Mouse (Mus musculus) erythroblast, adult 5-6 weeks (primary cell): ENCODE results near the gene Hnrnpul1. TPM values are rescaled to one million over a fixed set of nuclear protein-coding genes. Genes with fewer than 3 reads are reported as not detected.

Experiments
- ATAC-seq: replicated peaks from 2 replicates; pipeline ENCODE4 v1.8.0; 2016; ENCODE audit warnings: moderate number of reproducible peaks, mild to moderate bottlenecking, moderate TSS enrichment, inconsistent platforms; ENCODE audit not compliant: poor library complexity, low FRiP score, severe bottlenecking
- total RNA-seq, 2 experiments: library from RNA; stranded (forward) in 1 of 2; stranded (reverse) in 1 of 2; fragments of 150-400 nt in 1 of 2; fragments of 200-764, 138-1000 nt in 1 of 2; gene quantifications; 2 replicates each; pipeline versions ENCODE4 v1.2.3 to v1.2.4; 2015 to 2017; ENCODE audit warnings: low replicate concordance in 2 of 2

The Hnrnpul1 gene
- total RNA-seq, 2 experiments from 2014 or later = 45.2 to 79.3 TPM

DNA sequence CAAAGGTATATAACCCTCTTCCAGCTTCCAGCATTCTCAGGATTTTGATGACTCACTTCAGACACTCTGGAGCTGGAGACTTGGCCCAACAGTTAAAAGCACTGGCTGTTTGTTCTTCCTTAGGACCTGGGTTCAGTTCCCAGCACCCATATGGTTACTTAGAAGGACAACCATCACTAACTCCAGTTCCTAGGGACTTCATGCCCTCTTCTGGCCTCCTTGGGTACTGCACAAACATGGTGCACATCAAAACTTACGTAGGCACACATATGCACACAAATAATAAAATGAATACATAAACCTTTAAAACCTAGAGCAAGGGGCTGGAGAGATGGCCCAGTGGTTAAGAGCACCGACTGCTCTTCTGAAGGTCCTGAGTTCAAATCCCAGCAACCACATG, 52.2 kb downstream of the Hnrnpul1 start:
- ATAC-seq = no peak

DNA sequence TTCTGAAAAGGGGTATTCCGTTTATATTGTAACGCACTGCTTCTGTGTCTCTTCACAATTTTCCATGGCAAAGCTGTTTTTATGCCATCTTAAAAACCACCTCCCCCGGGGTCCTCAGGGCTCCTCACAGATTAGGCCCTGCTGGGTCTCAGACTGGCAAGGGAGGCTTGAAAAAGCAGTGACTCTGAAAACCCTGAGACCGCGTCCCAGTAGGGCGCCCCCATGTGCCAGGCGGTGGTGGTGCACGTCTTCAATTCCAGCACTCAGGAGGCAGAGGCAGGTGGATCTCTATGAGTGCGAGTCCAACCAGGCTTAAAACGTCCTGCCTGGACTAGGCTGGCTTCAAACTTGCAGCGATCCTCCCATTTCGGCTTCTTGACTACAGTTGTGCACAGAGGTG, 53.8 kb downstream of the Hnrnpul1 start:
- no peak for ATAC-seq

GRCm38 (mm10) chr7:25699851-25700250, 54.7 kb downstream of the Hnrnpul1 start:
- ATAC-seq = no peak

GRCm38 (mm10) chr7:25694104-25694503, 60.5 kb downstream of the Hnrnpul1 start:
- no peak for ATAC-seq

DNA sequence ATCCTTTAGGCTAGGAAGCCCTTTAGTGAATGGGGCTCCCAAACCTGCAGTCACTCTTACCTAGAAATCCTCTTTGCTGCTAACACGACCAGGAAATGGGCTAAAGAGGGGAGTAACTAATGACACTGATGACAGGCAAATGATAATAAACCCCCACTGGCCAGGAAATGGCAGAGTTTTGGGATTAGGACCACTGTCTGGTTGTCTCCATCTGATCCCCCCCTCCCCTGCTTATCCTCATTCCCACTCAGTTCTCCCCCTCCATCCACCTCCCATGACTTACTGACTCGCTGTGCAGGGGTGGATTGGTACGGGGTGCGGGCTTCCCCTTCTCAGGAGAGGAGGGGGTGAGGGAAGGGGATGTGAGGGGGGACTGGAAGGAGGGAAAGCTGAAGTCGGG, 64.5 kb downstream of the Hnrnpul1 start:
- ATAC-seq = no peak

GRCm38 (mm10) chr7:25689603-25690021, 64.9 kb downstream of the Hnrnpul1 start:
- ATAC-seq = no peak

DNA sequence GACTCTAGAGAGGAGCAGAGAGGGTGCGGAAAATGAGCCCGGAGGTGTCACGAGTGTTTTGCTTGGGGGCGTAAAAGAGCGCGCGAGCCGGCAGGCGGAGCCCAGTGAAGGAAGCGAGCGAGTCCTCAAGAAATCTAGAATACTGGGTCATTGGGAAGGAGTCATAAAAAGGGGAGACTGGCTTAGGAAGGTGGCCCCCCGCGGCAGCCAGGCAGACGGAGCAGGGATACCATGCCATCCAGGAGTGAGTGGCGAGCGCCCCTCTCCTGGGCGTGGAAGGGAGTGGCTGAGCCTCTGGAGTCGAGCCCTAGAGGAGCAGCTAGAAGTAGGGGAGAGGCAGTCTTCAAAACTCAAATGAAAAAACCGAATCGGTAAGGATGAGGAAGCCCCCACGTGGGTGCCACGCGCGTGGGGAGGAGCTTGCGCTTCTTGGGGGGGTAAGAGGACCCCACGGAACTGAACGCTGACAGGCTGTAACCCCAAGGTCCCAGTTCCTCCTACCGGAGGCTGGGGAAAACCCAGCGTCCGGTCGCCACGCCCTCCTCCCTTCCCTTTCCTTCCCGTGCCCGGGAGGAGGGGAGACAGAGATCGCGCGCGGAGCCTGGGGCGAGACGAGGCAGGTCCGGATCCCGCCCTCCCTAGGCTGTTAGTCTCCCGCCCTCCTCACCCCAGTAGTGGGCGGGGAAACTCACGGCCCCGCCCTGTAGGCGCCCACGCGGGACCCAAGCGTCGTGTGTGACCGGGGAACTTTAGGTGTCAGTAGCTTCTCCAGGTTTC, 65.6 kb downstream of the Hnrnpul1 start:
- ATAC-seq = peak; percentile 77

- ATAC-seq = peak; percentile 33
Observed at GRCm38 (mm10) chr7:25687811-25688401, 66.7 kb downstream of the Hnrnpul1 start.

DNA sequence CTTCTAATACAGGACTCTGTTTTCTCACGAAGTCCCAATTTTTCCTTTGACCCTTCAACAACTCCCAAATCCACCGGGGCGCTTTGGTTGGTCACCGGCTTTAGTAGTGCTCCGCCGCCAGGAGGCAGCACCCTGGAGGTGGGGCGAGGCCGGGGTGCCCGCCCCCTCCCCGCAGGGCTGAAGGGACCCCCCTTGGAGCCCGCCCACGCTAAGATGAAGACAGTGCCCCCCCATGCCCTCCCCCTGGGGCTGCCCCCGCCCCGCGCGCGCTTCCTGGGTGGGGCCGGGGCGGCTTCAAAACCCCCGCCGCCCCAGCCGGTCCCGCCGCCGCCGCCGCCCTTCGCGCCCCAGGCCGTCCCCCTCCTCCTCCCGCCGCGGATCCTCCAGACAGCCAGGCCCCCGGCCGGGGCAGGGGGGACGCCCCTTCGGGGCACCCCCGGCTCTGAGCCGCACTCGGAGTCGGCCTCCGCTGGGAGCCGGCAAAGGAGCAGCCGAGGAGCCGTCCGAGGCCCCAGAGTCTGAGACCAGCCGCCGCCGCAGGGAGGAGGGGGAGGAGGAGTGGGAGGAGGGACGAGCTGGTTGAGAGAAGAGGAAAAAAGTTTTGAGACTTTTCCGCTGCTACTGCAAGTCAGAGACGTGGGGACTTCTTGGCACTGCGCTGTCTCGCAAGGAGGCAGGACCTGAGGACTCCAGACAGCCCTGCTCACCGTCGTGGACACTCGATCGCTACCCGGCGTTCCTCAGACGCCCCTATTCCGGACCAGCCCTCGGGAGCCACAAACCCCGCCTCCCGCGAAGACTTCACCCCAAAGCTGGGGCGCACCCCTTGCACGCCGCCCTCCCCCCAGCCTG, 67.7 kb downstream of the Hnrnpul1 start, which contains the start of gene Tgfb1:
Tgfb1 (plus strand) TSS at position 323 of the 852 bp plus-strand sequence.
- peak; percentile 49 for ATAC-seq

GRCm38 (mm10) chr7:25685926-25686470, 68.6 kb downstream of the Hnrnpul1 start:
- no peak for ATAC-seq

DNA sequence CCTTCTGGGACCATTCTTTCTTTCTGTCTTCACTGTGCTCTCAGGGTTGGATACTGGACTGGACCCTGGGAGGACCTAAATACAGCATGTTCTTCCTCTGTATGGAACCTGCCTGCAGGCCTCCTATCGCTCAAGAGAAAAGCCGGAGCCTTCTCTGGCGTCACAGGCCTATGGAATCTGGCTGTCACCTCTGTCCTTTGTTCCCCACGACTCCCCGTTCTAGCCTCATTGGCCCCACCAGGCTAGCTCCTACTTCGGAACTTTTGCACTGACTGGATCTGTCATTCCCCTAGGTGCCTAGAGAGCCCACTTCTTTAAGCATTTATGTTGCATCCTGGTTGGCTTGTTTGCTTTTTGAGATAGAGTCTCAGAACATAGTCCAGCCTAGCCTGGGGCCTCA, 69.9 kb downstream of the Hnrnpul1 start:
- no peak for ATAC-seq

DNA sequence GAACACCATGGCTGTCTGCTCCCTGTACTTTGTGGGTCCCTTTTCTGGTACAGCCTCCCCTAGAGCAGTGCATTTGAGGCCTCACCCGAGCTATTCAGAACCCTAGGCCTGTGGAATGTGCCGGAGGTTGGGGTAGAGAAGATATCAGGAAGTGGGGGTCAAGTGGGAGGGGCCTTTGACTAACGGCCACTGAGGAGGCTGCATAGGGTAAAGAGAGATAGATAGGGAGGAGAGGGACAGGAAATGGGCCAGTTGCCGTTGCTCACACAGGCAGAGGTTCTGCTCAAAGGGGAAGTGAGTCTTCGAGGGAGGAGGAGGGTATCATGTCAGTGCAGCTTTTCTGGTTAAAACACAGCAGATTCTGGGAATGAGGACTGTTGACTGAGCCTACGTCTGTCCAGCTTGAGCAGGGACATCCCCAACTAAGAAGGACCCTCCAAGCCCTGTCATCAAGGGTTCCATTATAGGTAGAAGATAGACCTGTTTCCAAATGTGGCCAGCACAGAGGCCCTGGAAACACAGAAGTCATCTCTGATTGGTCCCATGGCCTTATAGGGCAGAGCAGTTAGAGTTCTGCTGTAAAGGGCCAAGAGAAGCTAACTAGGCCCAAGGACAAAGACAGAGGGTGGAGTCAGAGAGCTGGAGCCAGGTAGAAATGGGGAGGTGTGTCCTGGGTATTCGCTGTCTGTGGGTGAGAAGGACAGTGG, 70.9 kb downstream of the Hnrnpul1 start:
- ATAC-seq = no peak

- ATAC-seq = no peak
Observed at GRCm38 (mm10) chr7:25681341-25682231, 73.0 kb downstream of the Hnrnpul1 start.

DNA sequence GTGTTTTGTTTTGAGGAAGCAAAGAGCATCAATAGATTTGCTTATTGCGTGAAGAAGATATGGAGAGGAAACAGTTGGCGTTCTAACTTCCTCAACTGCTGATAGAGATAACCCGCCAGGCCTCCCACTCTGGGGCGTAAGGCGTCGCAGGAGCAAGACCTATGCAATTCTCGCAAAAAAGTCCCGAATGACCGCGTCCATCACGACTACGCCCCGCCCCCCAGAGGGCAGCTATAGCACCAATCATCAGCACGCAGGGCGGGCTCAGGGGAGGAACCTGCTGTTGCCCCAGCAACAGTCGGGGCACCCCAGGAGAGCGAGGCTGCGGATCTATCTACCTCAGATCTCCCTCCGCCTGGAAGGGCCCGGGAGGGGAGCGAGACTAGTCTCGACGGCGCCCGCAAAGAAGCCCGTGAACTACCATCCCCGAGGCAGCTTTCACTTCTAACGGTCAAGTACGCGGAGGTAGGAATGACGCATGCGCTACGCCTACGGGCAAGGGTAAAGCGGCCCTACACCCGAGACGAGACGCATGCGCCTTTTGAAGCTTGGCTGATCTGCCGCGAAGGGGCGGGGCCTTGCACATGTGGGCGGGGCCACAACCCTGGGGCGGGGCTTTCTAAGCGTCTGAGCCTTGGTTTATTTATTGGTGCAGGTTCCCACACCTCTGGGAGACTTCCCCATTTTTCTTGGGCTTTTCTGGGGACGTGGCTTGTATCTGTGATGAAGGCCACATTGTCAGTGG, 73.9 kb downstream of the Hnrnpul1 start, which contains the start of gene B9d2:
B9d2 (plus strand) TSS at position 267 of the 745 bp plus-strand sequence.
- peak; percentile 94 for ATAC-seq

DNA sequence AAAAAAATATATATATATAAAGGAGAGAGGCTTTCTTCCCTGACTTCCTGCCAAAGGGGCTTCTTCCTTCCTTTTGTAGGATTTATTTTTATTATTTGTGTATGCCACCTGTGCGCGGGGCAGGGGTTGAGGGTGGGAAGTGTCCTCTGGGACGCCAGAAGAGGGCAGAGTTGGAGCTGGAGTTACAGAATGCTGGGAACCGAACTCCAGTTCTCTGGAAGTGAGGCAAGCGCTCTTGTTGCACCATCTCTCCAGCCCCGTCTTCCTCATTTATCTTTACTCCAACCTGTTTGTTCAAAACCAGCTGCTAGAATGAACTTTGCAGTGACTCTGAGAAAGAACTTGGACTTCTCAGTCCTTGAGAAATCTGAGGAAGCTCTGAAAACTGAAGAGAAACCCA, 74.6 kb downstream of the Hnrnpul1 start:
- ATAC-seq = no peak

DNA sequence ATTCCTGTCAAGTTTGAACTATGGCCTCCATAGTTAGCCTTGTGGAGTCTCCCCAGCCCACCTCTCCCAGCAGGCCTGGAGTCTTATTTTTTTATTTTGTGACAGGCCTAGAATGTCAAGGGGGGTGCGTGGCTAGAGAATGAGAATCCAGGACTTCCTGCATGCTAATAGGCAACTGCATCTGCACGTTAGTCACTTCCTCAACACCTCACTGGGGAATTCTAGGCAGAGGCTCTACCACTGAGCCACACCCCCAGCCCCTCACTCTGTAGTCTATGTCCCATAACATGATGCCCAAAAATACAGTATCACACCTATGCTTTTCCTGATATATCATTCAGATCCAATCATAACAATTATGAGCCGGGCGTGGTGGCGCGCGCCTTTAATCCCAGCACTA, 77.5 kb downstream of the Hnrnpul1 start:
- ATAC-seq = no peak

- ATAC-seq = no peak
Observed at GRCm38 (mm10) chr7:25676085-25676781, 78.3 kb downstream of the Hnrnpul1 start.
